ENCODE assay signal across 8 mouse cellular contexts in the genomic region with DNA sequence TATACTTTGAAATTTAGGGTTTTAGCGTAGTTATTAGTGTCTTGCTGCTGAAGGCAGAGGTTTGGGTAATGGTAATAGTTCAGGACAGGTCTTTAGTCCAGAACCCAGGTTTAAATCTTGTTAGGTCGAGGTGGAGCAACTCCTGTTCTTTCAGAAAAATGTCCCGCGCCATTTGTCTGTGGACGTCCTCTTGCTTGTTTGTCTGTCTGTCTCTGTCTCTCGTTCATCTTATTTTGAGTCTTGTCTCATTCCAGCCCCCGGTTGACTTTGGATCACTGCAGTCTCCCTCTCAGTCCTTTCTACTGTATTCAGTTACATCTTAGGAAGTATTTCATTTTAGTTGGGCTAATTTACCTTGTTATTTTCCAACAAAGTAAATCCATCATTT. TPM values are rescaled to one million over a fixed set of nuclear protein-coding genes. Genes with fewer than 3 reads are reported as not detected.
DNase-seq lines count a peak whose midpoint lies in the region; ATAC-seq and TF ChIP-seq lines count a peak whose summit lies in the region.

No protein-coding gene starts in this region.

- intact Hi-C loops in left cerebral cortex, postnatal 14 days (cut with DNase I) = no loop called here

- peak overlapping the region; percentile 95 for H3K4me3 ChIP-seq in embryonic fibroblast, embryonic 13.5 days (ENCODE audit: insufficient read depth, low read length)
- H3K4me3 ChIP-seq in limb, embryonic 10.5 days = peak overlapping the region; percentile 79
- H3K4me3 ChIP-seq in neural tube, embryonic 15.5 days (replicated peaks) = peak overlapping the region; percentile 81

- H3K9ac ChIP-seq in neural tube, embryonic 15.5 days (replicated peaks) = peak overlapping the region; percentile 62

- peak overlapping the region; percentile 70 for H3K4me2 ChIP-seq in neural tube, embryonic 15.5 days

- peak; percentile 4 for DNase-seq in retina, postnatal 1 day
- no peak for DNase-seq in retina, embryonic 14.5 days (ENCODE audit: low spot score)
- DNase-seq in limb, embryonic 10.5 days (ENCODE audit: low spot score) = peak; percentile 30
- DNase-seq in left cerebral cortex, postnatal 14 days (ENCODE audit: low spot score in 2 of 2) = no peak
- DNase-seq in cerebellum, postnatal 36 days = no peak

- H3K4me1 ChIP-seq in embryonic fibroblast, embryonic 13.5 days (ENCODE audit: control insufficient read depth, insufficient read depth, low read length) = 0 out of 2 replicates have a peak, but pooled peaks cover 3% of the 10 kb centered on the region
- peaks cover 10% of the 10 kb centered on the region for H3K4me1 ChIP-seq in limb, embryonic 10.5 days
- H3K4me1 ChIP-seq in neural tube, embryonic 15.5 days = peaks cover 21% of the 10 kb centered on the region

- peak overlapping the region; percentile 32 for H3K27ac ChIP-seq in embryonic fibroblast, embryonic 13.5 days (ENCODE audit: insufficient read depth, low read length)
- H3K27ac ChIP-seq in limb, embryonic 10.5 days = peak overlapping the region; percentile 89
- H3K27ac ChIP-seq in neural tube, embryonic 15.5 days (replicated peaks) = peak overlapping the region; percentile 80

- TF ChIP-seq POLR2A in embryonic fibroblast, embryonic 13.5 days (IDR thresholded peaks at IDR 0.05; ENCODE audit: low read depth, low read length) = no peak

- TF ChIP-seq CTCF in embryonic fibroblast, embryonic 13.5 days (IDR thresholded peaks at IDR 0.05; ENCODE audit: borderline replicate concordance, insufficient read depth, low read length) = no peak

- ATAC-seq in neural tube, embryonic 15.5 days (ENCODE audit: low FRiP score) = no peak
- no peak for ATAC-seq in activated CD4-positive, CD25-positive, alpha-beta regulatory T cell, adult 4 months

- WGBS in limb, embryonic 10.5 days = 8% methylated on average over 7 of the region's 7 CpGs
- 3% methylated on average over 7 of the region's 7 CpGs for whole genome bisulfite sequencing in neural tube, embryonic 15.5 days

- H3K27me3 ChIP-seq in limb, embryonic 10.5 days (ENCODE audit: low read depth, poor library complexity, severe bottlenecking) = no peaks in the 10 kb centered on the region
- no peaks in the 10 kb centered on the region for H3K27me3 ChIP-seq in neural tube, embryonic 15.5 days (replicated peaks)

- H3K36me3 ChIP-seq in limb, embryonic 10.5 days = peaks cover 33% of the 10 kb centered on the region
- peaks cover 15% of the 10 kb centered on the region for H3K36me3 ChIP-seq in neural tube, embryonic 15.5 days

- no peaks in the 10 kb centered on the region for H3K9me3 ChIP-seq in limb, embryonic 10.5 days (replicated peaks)
- no peaks in the 10 kb centered on the region for H3K9me3 ChIP-seq in neural tube, embryonic 15.5 days (replicated peaks)

RNA-seq across cellular contexts. Expression of gene Arnt, which starts 0.8 kb away (rescaled TPM):
- 56.8 and 72.1 TPM in 2 replicates for polyA plus RNA-seq in embryonic fibroblast, embryonic 13.5 days (2011; ENCODE audit: insufficient read length, low read depth, missing spikeins)
- 32.3 and 43.5 TPM in 2 replicates for polyA plus RNA-seq in limb, embryonic 10.5 days (2016; fragmentation: Nextera tagmentation; extraction: Ambion mirVana)
- 14.2 and 20.5 TPM in 2 replicates for polyA plus RNA-seq in neural tube, embryonic 15.5 days (2015; fragmentation: Nextera tagmentation; extraction: Ambion mirVana)
- 10 to 100 TPM; 32.2 to 36.2 TPM for total RNA-seq in left cerebral cortex, postnatal 14 days (2021)
- polyA plus RNA-seq in activated CD4-positive, CD25-positive, alpha-beta regulatory T cell, adult 4 months (2017; shearing (Covaris generic)) = 10 to 100 TPM; 24.2 to 29.9 TPM

RNA-seq across cellular contexts. Expression of gene 4930558C23Rik, which starts 32.3 kb away (rescaled TPM):
- not detected in 2 replicates for polyA plus RNA-seq in embryonic fibroblast, embryonic 13.5 days (2011; ENCODE audit: insufficient read length, low read depth, missing spikeins)
- polyA plus RNA-seq in limb, embryonic 10.5 days (2016; fragmentation: Nextera tagmentation; extraction: Ambion mirVana) = not detected in 2 replicates
- polyA plus RNA-seq in neural tube, embryonic 15.5 days (2015; fragmentation: Nextera tagmentation; extraction: Ambion mirVana) = not detected in 2 replicates
- not detected for total RNA-seq in left cerebral cortex, postnatal 14 days (2021)
- not detected for polyA plus RNA-seq in activated CD4-positive, CD25-positive, alpha-beta regulatory T cell, adult 4 months (2017; shearing (Covaris generic))

Comparison
In these comparisons a context has a peak if more than half of its experiments do, and no peak if none do; other contexts are left out.
1. DNase-seq: peak in retina, postnatal 1 day (single experiment) and limb, embryonic 10.5 days (single experiment); none in retina, embryonic 14.5 days (single experiment), left cerebral cortex, postnatal 14 days (0 of 2) and cerebellum, postnatal 36 days (0 of 2).
2. H3K27ac ChIP-seq: peak in every context shown above with its lines; median percentile 89 in limb, embryonic 10.5 days; 80 in neural tube, embryonic 15.5 days; 32 in embryonic fibroblast, embryonic 13.5 days.
3. Peak in every context shown above with its lines, with median percentiles within 50 percentile points of each other: H3K4me3 ChIP-seq.